Mouse (Mus musculus): ENCODE results near the gene Rabggtb.

Rabggtb gene

DNA sequence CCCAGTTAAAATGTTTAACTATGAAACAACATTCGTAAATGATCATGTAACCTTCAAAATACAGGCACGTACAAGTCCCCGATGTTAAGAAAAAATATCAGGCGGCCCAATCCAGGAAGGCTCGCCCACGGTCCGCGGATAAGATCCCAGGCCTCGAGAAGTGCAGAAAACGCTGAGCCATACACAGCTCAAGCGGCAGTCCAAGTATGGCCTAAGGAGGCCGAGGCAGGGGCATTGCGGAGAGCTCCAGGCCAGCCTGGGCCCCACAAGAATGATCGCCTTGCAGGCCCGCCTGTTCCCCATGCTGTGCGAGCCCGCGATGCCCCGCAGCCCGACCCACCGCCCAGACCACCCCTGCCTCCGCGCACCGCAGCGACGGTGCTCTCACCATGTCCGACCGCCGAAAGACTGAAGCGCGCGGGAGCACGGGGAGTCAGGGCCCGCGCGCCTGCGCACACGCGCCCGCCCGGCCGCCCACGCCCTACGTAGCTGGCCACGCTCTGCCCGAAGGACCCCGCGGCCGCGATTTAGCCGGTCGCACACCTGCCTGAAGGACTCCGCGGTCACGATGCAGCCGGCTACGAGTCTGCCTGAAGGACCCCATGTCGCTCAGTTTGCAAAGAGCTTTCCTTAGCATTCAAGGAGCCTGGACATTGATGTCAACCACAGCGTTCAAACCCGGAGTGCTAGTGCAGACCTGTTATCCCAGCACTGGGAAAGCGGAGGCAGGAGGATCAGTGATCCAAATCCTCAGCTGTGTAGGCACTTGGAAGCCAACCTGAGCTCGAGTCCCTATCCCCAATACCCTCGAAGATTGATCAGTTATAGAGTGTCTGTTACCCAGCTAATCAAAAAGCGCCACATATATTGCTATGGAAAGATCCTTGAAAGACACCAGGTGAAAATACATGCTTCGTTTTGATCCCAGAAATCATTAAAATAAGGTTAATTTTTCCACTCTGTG is at the start of gene Rabggtb:
Gene Rabggtb, minus strand, starts transcription at position 464 of the 964 bp plus-strand sequence.
- peak; percentile 95 to 97 for DNase-seq (ENCODE audit: low spot score in 2 of 2)

DNA sequence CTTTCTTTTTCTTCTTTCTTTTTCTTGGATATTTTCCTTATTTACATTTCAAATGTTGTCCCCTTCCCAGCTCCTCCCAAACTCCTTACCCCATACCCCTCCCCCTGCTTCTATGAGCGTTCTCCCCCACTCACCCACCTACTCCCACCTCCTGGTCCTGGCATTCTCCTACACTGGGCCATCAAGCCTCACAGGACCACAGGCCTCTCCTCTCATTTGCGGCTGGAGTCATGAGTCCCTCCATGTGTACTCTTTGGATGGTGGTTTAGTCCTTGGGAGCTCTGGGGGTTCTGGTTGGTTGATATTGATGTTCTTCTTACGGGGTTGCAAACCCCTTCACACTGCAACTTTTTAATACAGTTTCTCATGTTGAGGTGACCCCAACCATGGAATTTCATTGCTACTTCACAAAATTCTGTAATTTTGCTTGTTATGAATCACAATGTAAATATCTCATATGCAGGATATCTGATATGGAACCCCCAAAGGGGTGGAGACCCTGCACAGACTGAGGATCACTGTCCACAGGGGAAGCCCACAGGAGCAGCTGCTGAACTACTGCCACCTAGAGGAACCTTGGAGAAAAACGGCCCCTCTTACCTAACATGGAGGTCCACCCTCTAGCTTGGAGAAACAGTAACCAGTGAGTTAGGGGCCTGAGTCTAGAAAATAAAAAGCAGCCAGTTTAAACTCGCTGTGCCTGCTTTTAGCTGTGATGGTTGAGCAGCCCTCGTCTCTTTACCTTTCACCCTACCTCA is 49.0 kb upstream of the Rabggtb start:
- DNase-seq (ENCODE audit: low spot score in 2 of 2) = no peak

DNA sequence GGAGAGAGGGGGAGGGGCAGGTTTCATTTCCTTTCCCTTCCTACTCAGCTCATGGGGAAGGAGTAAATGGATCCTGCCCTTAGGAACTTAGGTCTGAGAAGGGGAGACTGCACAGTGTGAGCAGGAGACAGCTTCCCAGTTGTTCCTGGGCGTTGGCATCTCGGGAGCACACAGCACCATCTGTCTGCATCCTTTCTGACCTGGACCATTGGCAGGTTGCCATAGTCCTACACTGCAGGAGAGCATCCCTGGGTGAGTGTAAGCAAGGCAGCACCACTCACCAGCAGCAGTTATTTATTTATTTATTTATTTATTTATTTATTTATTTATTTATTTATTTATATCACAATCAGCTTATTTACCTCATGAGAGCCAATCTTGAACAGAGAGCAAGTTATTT is 48.1 kb upstream of the Rabggtb start:
- no peak for DNase-seq (ENCODE audit: low spot score in 2 of 2)

DNA sequence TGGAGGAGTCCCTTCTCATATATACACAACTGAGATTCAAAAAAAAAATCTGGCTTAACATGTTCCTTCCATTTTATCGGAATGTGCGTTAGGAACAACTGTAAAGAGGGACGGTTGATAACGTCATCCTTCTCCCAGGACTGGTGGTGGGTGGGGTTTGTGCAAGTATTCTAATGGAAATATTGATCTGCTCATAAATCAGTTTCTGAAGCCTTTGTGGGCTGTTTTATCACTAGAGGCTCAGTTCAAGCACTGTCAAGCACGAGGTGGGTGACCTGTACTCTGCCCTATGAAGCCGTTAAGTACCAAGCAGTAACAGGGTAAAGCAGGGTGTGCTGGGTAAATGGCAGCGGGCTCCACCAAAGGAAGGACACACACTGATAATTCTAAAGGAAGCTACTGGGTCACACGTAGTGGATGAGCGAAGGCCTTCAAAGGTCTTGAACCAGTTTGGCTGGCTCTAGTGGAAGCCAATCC is 47.0 kb upstream of the Rabggtb start:
- DNase-seq (ENCODE audit: low spot score in 2 of 2) = no peak

DNA sequence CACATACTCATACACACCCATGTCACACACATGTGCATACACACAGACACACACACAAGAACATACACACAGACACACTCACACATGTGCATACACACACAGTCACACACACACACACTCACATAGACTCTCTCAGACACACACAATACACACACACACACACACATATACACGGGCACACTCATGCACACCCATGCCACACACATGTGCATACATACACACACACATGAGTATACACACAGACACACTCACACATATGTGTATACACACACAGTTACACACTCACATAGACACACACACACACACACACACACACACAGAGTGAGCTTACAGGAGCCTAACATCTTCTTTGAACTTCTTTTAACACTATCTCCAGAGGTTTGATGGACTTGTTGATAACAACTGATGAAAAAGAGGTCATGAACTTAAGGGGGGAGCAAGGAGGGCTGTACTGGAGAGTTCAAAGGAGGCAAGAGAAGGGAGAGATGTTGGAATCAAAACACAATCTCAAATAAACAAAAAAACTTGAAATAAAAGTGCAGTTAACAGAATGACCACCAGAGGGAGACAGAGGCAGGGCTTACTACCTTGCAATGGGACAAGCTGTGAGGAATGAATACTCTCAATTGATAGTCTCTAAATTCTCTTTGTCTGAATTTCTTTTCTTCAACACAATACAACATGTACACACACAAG is 46.4 kb upstream of the Rabggtb start:
- peak in 1 of 2 experiments; percentile 34 for DNase-seq (ENCODE audit: low spot score in 2 of 2)

DNA sequence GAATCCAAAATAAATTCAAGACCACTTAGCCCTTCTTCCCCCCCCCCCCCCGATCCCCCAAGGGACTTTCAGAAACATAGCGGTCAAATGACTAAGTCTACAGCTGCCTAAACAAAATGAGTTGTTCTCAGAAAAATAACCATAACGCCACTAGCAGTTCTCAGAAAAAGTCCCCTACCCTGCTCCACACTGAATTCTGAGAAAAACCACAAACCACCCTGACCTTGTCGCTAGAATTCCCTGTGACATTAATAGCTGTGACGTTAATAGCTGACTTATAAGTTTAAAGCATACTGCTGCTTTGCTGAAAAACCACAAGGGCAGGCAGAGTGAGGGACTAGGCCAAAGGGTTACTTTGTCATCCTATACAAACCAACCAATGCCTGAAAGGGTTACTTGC is 45.1 kb upstream of the Rabggtb start:
- DNase-seq (ENCODE audit: low spot score in 2 of 2) = no peak

DNA sequence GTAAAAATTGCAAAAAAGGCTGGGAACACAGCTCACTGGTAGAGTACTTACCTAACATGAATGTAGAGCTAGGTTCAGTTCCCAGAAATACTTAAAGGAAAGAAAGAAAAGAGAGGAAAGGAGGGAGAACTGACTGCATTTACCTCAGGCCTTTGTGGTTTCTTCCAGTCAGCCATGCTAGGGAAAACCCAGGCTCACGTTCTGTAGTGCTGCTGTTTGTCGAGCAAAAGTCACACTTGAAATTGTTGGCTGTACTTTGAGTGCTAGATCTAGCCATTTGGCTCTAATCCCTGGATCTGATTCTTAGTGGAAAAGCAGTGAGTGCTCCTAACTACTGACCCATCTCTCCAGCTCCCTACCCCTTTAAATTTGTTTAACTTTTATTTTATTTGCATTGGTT is 35.4 kb upstream of the Rabggtb start:
- DNase-seq (ENCODE audit: low spot score in 2 of 2) = no peak

DNA sequence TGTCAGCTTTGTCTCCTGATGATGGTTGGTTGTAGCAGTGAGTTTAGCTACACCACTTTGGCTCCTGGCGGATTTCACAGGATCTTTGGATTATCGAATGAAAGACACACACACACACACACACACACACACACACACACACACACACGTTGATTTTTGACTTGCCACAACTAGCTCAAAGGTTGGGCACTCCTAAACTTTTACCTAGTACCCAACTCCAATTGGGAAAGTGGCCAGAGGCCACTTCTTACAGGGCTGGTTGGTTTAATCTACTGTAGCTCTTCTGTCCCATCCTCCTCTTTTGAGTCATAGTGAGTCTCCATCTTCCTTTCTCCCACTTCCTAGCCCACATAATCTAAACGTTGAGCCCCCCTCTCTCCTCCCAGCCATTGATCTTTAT is 34.5 kb upstream of the Rabggtb start:
- no peak for DNase-seq (ENCODE audit: low spot score in 2 of 2)

DNA sequence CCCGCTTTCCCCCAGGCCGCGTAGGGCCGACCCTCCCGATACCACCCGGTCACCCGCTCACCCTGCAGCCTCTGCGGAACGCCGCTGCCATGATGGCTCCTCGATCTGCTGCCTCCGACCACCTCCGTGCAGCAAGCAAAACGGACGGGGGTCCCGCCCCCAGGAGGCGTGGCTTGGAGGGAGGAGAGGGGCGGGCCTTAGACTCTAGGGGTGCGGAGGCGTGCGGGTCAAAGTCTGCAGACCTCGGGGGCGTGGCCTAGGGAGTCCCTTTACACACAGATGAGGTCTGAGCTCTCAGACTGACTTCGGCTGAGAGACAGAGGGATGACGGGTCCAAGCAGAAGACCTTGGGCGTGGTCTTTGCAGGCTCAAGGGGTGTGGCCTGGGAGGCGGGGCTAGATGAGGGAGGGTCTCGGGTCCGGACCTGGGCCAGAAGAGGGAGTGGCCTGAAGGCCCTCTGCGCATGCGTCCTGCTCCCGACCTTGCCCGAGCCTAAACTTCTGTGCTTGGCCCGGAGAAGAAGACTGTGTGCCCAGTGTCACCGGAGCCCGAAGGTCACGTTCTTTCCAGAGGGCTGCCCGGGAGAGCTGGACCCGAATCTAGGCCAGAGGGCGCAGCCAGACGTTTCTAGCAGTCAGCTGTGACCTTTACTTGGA is 31.7 kb upstream of the Rabggtb start, which contains the start of gene Acadm:
Gene Acadm, minus strand, starts transcription at position 298 of the 656 bp plus-strand sequence.
- DNase-seq (ENCODE audit: low spot score in 2 of 2) = peak; percentile 89 to 90

DNA sequence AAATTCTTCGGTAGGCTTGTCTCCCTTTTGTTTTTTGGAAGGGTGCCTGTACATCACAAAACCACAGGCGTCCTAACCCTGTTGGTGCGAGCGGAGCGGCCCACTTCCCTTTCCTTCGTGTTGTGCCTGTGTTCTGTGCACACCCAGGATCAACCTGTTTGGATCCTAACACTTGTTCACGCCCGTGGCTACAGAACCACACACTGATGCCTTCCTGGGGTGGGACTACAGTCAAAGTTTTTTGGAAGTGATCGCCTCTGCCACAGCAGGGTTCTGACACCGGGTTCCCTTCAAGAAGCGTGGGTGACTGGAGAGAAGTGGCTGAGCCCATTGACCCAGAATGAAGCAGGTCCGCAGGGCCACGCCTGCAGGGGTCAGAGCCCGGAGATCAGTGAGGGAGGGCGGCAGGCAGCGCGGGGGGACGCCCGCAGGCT is 31.1 kb upstream of the Rabggtb start:
- peak in 1 of 2 experiments; percentile 38 for DNase-seq (ENCODE audit: low spot score in 2 of 2)

DNA sequence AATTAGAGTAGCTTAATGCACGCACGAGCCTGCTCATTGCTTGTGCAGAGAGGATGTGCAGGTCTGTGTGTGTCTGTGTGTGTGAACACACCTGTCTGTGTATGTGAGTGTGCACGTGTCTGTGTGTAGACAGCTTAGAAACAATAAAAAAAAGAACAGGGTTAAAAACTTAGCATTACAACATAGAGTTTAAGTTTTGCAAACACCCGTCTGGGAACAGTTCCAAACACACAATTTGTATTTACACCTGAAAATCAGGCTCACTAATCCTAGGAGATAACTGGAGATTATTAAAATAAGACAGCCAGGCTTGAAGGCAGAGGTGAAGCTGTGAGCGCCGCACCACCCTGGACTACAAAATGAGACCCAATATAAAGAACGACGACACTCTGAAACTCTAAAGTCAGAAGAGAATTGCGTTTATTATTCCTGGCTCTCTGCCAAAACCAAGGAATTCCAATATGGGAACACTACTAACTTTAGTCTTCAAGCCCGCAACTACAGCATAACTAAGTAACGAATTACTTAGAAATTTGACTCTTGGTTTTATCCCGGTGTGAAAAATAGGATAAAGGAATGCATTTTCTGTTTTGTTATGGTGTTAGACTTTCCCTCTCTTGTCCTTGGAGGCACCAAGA is 30.3 kb upstream of the Rabggtb start:
- no peak for DNase-seq (ENCODE audit: low spot score in 2 of 2)

DNA sequence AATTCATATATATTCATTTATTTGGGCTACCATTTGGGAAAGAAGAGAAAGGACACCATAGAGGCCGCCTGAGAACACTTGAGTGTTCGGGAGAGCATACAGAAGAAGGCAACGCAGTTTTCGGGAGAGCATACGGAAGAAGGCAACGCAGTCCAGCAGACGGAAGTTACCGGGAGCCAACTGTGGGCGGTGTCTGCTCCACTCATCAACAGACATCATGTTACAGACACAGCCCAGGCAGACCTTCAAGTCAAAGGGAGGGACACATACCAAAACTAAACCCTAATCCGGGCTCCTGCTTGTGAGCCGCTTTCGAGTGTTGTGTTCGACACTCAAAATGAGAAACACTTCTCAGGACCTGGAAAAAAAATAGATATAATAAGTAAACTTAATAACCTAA is 28.8 kb upstream of the Rabggtb start:
- no peak for DNase-seq (ENCODE audit: low spot score in 2 of 2)

DNA sequence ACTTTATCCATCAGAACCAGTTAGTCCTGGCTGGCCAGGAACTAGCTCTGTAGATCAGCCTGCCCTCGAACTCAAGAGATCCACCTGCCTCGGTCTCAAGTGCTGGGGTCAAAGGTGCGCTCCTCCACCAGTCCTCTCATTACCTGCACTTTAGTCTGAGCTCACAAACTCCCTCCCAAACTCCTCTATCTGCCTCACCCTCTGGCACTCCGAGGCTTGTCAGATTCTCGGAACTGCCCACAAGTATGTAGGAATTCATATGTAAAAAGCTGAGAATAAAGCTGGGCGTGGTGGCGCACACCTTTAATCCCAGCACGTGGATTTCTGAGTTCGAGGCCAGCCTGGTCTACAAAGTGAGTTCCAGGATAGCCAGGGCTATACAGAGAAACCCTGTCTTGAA is 27.7 kb upstream of the Rabggtb start:
- no peak for DNase-seq (ENCODE audit: low spot score in 2 of 2)

DNA sequence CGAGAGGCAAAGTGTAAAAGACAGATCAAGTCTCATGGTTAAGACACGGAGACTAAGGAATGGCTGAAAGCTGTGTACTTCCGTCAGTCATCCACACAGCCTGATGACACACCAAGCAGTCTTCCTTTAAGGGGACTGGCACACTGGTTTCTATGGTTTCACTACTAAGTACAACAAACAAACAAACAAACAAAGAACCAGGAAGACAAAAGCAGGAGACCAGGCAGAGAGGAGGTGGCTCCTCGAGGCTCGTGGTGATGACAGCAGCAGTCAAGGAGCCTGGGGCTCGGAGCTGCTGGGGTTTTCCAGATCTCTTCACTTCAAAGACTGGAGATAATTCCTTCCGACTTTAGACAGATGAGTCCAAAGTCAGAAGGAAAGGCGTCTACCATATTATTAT is 27.2 kb upstream of the Rabggtb start:
- no peak for DNase-seq (ENCODE audit: low spot score in 2 of 2)

DNA sequence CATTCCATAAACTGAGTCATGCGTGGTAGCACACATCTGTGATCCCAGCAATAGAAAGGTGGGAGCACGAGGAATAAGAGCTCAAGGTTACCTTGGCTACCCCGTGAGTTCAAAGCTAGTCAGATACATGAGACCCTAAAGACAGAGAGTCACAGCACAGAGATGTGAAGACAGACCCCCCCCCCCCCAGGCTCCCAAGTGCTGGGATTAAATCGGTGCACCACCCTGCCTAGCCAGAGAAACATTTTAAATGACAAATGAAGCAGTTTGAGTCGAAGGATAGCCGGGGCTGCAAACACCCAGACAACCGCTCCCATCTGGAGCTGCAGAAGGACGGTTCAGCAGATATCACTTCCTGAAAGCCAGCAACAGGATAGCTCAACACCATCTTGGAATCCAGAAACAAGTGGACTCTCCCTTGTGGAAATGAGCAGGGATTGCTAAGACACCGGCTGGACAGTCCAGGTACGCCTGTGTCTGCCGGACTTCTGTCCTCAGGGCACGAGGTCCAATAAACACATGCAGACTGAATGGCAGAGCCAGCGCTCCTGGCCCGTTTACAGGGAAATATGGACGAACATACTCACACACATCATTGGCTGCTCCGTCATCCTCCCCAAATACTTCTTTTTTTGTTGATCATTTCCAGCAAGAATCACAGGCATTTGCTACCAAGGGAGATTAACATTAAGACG is 24.5 kb upstream of the Rabggtb start:
- DNase-seq (ENCODE audit: low spot score in 2 of 2) = no peak

DNA sequence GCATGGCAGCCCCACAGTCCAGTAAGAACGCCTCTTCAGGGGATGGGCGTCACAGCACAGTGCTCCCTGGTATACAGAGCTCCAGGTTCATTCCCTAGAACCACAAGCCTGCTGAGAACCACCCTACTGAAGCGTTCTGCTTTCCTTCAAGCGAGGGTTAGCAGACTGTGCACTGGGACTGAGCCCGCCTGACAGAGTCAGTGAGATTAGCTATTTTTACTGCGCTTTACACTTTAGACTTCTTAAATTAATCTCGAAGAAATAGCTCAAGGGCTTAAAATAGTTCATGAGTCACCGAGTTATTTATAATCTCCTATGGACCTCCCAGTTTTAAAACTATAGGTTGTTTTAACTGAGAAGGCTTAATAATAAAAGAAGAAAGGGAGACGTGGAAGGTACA is 23.1 kb upstream of the Rabggtb start:
- DNase-seq (ENCODE audit: low spot score in 2 of 2) = no peak

DNA sequence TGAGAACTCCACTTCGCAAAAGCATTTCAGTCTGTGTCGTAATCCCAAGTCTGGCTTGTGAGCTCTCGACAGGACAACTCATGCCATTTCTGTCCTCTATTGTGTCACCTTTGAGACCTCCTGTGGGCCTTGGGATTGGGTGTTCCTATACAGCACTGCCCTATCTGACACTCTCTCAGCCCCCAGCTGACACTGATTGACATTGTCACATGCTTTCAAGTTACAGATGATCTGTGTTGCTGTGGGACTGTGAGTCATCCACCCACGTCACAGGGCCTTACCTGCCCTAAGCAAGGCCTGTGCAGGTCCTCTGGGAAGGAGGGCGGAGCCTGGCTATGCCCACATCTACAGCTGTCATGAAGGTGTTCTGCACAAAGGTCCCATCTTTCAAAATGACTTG is 19.7 kb upstream of the Rabggtb start:
- no peak for DNase-seq (ENCODE audit: low spot score in 2 of 2)

DNA sequence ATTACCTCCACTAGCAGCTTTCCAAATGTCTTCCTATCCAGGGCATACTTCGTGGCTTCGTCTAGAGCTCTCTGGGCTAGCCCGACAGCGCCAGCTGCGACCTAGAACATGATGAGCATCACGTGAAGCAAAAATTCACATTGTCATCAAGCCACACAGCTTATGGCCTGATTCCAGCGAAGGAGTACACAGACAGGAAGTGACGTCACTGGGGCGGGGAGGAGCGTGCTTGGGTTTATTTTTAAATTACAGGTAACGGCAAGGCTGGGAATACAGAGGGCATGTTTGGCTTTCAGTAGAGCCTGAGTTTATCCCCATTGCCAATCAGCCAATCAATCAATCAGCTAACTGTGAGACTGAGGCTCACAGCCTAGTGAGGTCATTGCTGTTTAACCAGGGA is 16.7 kb upstream of the Rabggtb start:
- DNase-seq (ENCODE audit: low spot score in 2 of 2) = no peak

DNA sequence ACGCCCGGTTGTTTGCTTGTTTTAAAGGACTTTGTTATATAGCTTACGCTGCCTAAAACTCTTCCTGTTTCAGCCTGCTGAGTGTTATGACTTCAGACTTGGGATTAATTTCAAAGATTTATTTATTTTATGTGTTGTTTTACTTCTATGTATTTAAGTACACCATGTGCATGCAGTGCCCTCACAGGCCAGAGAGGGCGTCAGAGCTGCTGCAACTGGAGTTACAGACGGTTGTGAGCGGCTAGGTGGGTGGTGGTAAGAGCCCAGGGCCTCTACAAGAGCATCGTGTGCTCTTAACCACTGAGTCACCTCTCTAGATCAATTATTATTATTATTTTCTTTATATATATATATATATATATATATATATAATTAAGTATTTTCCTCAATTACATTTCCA is 13.5 kb upstream of the Rabggtb start:
- DNase-seq (ENCODE audit: low spot score in 2 of 2) = no peak

DNA sequence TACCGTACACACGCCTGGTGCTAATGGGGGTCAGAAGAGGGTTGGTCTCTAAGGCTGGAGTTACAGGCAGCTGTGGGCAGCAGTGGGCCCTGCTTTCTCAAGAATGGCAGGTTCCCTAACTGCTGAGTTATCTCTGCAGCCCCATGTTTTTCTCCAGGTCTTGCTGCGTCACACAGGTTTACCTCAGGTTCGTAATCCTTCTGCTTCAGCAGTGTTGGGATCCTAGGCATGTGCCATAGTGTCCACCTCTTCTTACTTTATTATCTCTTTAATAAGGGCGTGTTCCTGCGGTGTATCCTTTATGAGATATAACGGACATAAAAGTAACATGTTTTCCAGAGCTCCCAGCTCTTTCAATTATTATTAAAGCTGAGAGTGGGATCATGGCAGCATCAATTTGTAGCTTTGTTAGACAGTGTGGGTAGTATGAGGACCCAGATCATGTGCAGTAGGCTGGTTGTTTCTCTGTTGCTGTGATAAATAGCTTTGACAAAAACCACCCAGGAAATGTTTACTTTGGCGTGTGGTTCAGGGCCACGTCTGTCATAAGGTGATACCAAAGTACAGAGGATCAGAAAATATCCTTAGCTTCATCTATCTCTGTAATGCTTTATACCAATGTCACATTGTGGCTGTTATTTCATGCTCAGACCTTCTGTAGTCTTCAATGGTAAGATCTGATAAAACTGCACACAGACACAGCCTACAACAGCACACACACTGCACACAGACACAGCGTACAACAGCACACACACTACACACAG is 8.5 kb upstream of the Rabggtb start:
- no peak for DNase-seq (ENCODE audit: low spot score in 2 of 2)

All from right cerebral cortex, adult 2 months (tissue).